Mouse (Mus musculus): Measurements from ENCODE around the gene Gja1. TPM values are rescaled to one million over a fixed set of nuclear protein-coding genes. Genes with fewer than 3 reads are reported as not detected.
"Not testable (repeated sequence)": the region's sequence is repeated elsewhere in the genome, so short reads cannot be mapped to it uniquely, and the experiment has no call there.

The Gja1 gene
- polyA plus RNA-seq, 1 experiment from 2014 or later: 467 TPM

GRCm38 (mm10) chr10:56385195-56386109 lies 8.3 kb downstream of the Gja1 start:
- H3K36me3 ChIP-seq: peaks cover 30% of the 10 kb centered on the region
- H3K4me3 ChIP-seq: peak overlapping the region; percentile 23
- peaks cover 17% of the 10 kb centered on the region for H3K4me1 ChIP-seq (replicated peaks)
- H3K9ac ChIP-seq: no peak overlapping the region
- peak overlapping the region; percentile 57 for H3K4me2 ChIP-seq
- no peaks in the 10 kb centered on the region for H3K9me3 ChIP-seq (replicated peaks)
- peak overlapping the region; percentile 61 for H3K27ac ChIP-seq
- H3K27me3 ChIP-seq: no peaks in the 10 kb centered on the region
- no peak for ATAC-seq (replicated peaks; ENCODE audit: insufficient number of reproducible peaks, insufficient read depth, low FRiP score, low read depth)
- 44% methylated on average over 13 of the region's 13 CpGs for WGBS

- ATAC-seq (replicated peaks; ENCODE audit: insufficient number of reproducible peaks, insufficient read depth, low FRiP score, low read depth): no peak
- H3K9me3 ChIP-seq (replicated peaks): no peaks in the 10 kb centered on the region
- H3K27me3 ChIP-seq: no peaks in the 10 kb centered on the region
- no peak overlapping the region for H3K9ac ChIP-seq
- peak overlapping the region; percentile 32; the same call in 1 of the 2 replicates for H3K27ac ChIP-seq
- H3K4me3 ChIP-seq: no peak overlapping the region
- no peaks in the 10 kb centered on the region; the same call in 1 of the 2 replicates for H3K4me1 ChIP-seq (replicated peaks)
- peaks cover 22% of the 10 kb centered on the region for H3K36me3 ChIP-seq
- no peak overlapping the region for H3K4me2 ChIP-seq
- WGBS: 65% methylated on average over 6 of the region's 6 CpGs
Measured at GRCm38 (mm10) chr10:56393095-56393784, 16.1 kb downstream of the Gja1 start.

GRCm38 (mm10) chr10:56393815-56394417 lies 16.8 kb downstream of the Gja1 start:
- not testable (repeated sequence) for H3K4me3 ChIP-seq; ATAC-seq (replicated peaks; ENCODE audit: insufficient number of reproducible peaks, insufficient read depth, low FRiP score, low read depth); H3K27me3 ChIP-seq; H3K9ac ChIP-seq; H3K4me2 ChIP-seq; H3K9me3 ChIP-seq (replicated peaks); H3K4me1 ChIP-seq (replicated peaks); H3K27ac ChIP-seq
- H3K36me3 ChIP-seq: peaks cover 15% of the 10 kb centered on the region
- 87% methylated on average over 7 of the region's 7 CpGs for whole genome bisulfite sequencing

- Histone ChIP-seq H3K27ac (no peak overlapping the region), H3K4me2 (no peak overlapping the region), H3K9me3 (replicated peaks) (no peaks in the 10 kb centered on the region), H3K36me3 (no peaks in the 10 kb centered on the region), H3K4me1 (replicated peaks) (no peaks in the 10 kb centered on the region), H3K9ac (no peak overlapping the region), H3K27me3 (no peaks in the 10 kb centered on the region), H3K4me3 (no peak overlapping the region)
- ATAC-seq (replicated peaks; ENCODE audit: insufficient number of reproducible peaks, insufficient read depth, low FRiP score, low read depth): no peak
- WGBS: 81% methylated on average over 8 of the region's 8 CpGs
Measured at GRCm38 (mm10) chr10:56397875-56398274, 20.7 kb downstream of the Gja1 start.

GRCm38 (mm10) chr10:56398310-56398709 lies 21.2 kb downstream of the Gja1 start:
- 89% methylated on average over 2 of the region's 2 CpGs for WGBS
- Histone ChIP-seq H3K27ac (no peak overlapping the region), H3K4me1 (replicated peaks) (no peaks in the 10 kb centered on the region), H3K4me3 (no peak overlapping the region), H3K9me3 (replicated peaks) (no peaks in the 10 kb centered on the region), H3K9ac (no peak overlapping the region), H3K4me2 (no peak overlapping the region), H3K27me3 (no peaks in the 10 kb centered on the region), H3K36me3 (no peaks in the 10 kb centered on the region)
- no peak for ATAC-seq (replicated peaks; ENCODE audit: insufficient number of reproducible peaks, insufficient read depth, low FRiP score, low read depth)

DNA sequence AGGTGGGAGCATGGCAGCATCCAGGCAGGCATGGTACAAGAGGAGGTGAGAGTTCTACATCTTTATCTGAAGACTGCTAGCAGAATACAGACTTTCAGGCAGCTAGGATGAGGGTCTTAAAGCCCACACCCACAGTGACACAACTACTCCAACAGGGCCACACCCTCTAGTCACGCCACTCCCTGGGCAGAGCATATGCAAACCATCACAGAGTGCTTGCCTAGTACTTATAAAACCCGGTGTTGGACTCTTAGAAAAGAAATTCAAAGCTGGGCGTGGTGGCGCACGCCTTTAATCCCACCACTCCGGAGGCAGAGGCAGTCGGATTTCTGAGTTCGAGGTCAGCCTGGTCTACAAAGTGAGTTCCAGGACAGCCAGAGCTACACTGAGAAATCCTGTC lies 24.3 kb downstream of the Gja1 start:
- not testable (repeated sequence) for H3K36me3 ChIP-seq; H3K27ac ChIP-seq; H3K9me3 ChIP-seq (replicated peaks); H3K4me2 ChIP-seq; H3K4me3 ChIP-seq; ATAC-seq (replicated peaks; ENCODE audit: insufficient number of reproducible peaks, insufficient read depth, low FRiP score, low read depth); H3K27me3 ChIP-seq; H3K4me1 ChIP-seq (replicated peaks); H3K9ac ChIP-seq
- WGBS: 93% methylated on average over 8 of the region's 8 CpGs

DNA sequence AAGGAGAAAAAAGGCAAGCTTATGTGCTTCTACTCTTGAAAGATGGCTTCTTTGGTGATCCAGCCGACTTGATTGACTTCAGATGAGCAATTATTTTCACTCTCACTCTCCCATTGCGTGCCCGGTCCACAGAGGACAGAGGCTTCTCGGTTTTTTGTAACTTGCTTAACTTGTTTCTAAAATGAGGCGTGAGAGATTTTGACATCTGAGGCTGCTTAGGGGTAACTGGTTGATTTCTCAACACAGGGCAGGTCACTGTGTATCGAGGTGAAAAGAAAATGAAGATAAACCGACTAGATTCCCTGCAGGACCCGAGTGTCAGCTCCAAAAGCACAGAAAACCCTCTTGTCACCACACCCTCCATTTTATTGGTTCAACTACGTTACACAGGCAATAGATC lies 28.8 kb downstream of the Gja1 start:
- no peak overlapping the region for H3K27ac ChIP-seq
- H3K27me3 ChIP-seq: no peaks in the 10 kb centered on the region
- H3K9ac ChIP-seq: no peak overlapping the region
- 73% methylated on average over 9 of the region's 9 CpGs for WGBS
- no peaks in the 10 kb centered on the region for H3K9me3 ChIP-seq (replicated peaks)
- H3K4me2 ChIP-seq: no peak overlapping the region
- no peak overlapping the region for H3K4me3 ChIP-seq
- H3K36me3 ChIP-seq: no peaks in the 10 kb centered on the region
- H3K4me1 ChIP-seq (replicated peaks): no peaks in the 10 kb centered on the region
- no peak for ATAC-seq (replicated peaks; ENCODE audit: insufficient number of reproducible peaks, insufficient read depth, low FRiP score, low read depth)

GRCm38 (mm10) chr10:56406386-56407130 lies 29.4 kb downstream of the Gja1 start:
- Histone ChIP-seq H3K9ac (no peak overlapping the region), H3K4me2 (no peak overlapping the region), H3K27ac (no peak overlapping the region), H3K9me3 (replicated peaks) (no peaks in the 10 kb centered on the region), H3K4me3 (no peak overlapping the region), H3K36me3 (no peaks in the 10 kb centered on the region), H3K27me3 (no peaks in the 10 kb centered on the region), H3K4me1 (replicated peaks) (no peaks in the 10 kb centered on the region)
- ATAC-seq (replicated peaks; ENCODE audit: insufficient number of reproducible peaks, insufficient read depth, low FRiP score, low read depth): no peak
- 84% methylated on average over 6 of the region's 6 CpGs for WGBS

GRCm38 (mm10) chr10:56415894-56416570 lies 38.9 kb downstream of the Gja1 start:
- H3K9ac ChIP-seq: no peak overlapping the region
- H3K9me3 ChIP-seq (replicated peaks): no peaks in the 10 kb centered on the region
- no peak overlapping the region for H3K4me3 ChIP-seq
- H3K4me2 ChIP-seq: peak overlapping the region; percentile 6
- peaks cover 8% of the 10 kb centered on the region for H3K4me1 ChIP-seq (replicated peaks)
- no peaks in the 10 kb centered on the region for H3K36me3 ChIP-seq
- ATAC-seq (replicated peaks; ENCODE audit: insufficient number of reproducible peaks, insufficient read depth, low FRiP score, low read depth): no peak; the same call in 1 of the 2 replicates
- H3K27me3 ChIP-seq: no peaks in the 10 kb centered on the region
- H3K27ac ChIP-seq: peak overlapping the region; percentile 74
- 29% methylated on average over 7 of the region's 7 CpGs for WGBS

DNA sequence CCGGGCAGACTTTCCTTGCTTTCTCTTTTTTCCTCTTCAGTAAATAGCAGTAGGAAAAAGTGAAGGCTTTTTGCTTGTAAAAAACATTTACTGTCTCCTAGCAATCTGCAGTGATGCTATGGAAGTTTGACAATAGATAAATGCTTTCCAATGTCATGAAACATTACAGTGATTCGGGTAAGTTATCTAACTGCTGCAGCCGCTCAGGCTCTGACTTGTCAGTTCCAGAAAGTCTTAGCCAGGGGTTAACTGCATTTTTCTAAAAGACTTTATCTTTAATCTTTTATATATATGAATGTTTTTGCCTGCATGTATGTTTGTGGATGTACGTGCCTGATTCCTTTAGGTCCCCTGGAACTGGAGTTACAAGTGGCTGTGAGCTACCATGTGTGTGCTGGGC lies 45.4 kb downstream of the Gja1 start:
- Histone ChIP-seq H3K36me3 (no peaks in the 10 kb centered on the region), H3K4me2 (no peak overlapping the region), H3K4me3 (no peak overlapping the region), H3K27me3 (no peaks in the 10 kb centered on the region), H3K9ac (no peak overlapping the region), H3K27ac (no peak overlapping the region), H3K9me3 (replicated peaks) (no peaks in the 10 kb centered on the region), H3K4me1 (replicated peaks) (no peaks in the 10 kb centered on the region)
- 76% methylated on average over 4 of the region's 4 CpGs for WGBS
- no peak for ATAC-seq (replicated peaks; ENCODE audit: insufficient number of reproducible peaks, insufficient read depth, low FRiP score, low read depth)
